Mouse (Mus musculus): ENCODE measurements at regions not wholly inside any gene's neighbourhood (a gene's known extent, or its start where the extent isn't known, plus 50 kb on each side); places are given as distances from the start of the nearest gene placed in this dataset.

DNA sequence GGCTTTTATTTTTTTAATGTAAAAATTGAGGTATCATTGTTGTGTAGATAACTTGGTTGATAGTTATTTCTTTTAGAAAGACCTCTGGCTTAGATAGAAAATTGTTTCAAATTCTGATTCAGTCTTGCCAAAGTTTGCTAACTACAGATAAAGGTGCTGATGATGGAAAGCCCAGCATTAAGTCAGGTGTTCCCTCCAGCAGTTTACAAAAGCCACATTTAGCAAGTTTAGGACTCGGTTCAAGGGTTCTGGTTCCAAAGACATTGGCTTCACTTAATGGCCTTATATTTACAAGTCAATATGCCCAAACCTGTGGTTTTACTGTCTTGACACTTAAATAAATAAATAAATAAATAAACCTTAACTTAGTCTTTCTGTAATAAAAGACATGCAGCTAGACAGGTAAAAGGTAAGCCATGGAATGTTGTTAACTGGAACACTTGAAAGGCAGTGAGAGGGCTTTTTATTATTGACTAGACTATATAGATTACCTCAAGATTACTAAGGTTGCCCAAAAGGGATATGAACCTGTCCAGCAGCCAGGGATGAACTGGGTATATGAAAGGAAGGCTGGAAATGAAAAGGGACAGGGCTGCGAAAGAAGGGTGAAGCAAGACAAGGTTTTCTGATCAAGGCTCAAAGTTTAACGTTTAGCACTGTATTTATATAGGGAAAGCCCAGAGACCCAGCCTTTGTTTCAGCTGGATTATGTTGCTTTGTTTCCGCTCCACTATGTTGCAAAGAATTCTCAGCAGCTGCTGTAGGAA, 1472.9 kb upstream of the Slc10a2 start:
- no peak overlapping the region for H3K4me3 ChIP-seq (replicated peaks; ENCODE audit: insufficient read depth, low read depth, low read length)
- 88% methylated on average over 4 of the region's 4 CpGs for WGBS
- TF ChIP-seq CTCF (IDR thresholded peaks at IDR 0.05; ENCODE audit: borderline replicate concordance, insufficient read depth, low read depth, low read length), result no peak
- no peak for DNase-seq
- no peak overlapping the region for H3K27ac ChIP-seq (ENCODE audit: insufficient read depth, low read length)
- H3K4me1 ChIP-seq (ENCODE audit: control insufficient read depth, insufficient read depth, low read length), result no peaks in the 10 kb centered on the region
- no peaks in the 10 kb centered on the region for H3K27me3 ChIP-seq (ENCODE audit: control insufficient read depth, insufficient read depth, low read length)

DNA sequence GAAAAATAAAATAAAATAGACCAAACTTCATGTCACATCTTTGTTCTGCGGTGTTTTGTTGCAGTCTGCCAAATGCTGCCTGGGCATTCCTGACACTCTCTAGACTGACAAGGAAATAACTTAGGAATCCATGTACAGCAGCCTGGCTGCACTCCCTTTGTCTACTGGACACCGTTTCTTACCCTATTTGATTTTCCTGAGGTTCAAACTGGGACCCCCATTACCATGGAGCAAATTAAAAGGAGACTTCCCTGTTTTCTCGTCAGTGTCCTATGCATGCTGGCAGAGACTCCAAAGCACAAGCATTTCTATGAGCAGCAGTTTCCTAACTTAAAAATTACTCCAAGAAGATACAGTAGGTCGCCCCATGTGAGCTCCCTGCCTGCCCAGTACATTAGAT, 1470.1 kb upstream of the Slc10a2 start:
- DNase-seq, result no peak
- Histone ChIP-seq H3K4me1 (ENCODE audit: control insufficient read depth, insufficient read depth, low read length) (no peaks in the 10 kb centered on the region), H3K27ac (ENCODE audit: insufficient read depth, low read length) (no peak overlapping the region), H3K4me3 (replicated peaks; ENCODE audit: insufficient read depth, low read depth, low read length) (no peak overlapping the region), H3K27me3 (ENCODE audit: control insufficient read depth, insufficient read depth, low read length) (no peaks in the 10 kb centered on the region)
- TF ChIP-seq CTCF (IDR thresholded peaks at IDR 0.05; ENCODE audit: borderline replicate concordance, insufficient read depth, low read depth, low read length) (no peak), POLR2A (IDR thresholded peaks at IDR 0.05; ENCODE audit: borderline replicate concordance, insufficient read depth, low read length) (no peak)
- 30% methylated on average over 4 of the region's 4 CpGs for WGBS

DNA sequence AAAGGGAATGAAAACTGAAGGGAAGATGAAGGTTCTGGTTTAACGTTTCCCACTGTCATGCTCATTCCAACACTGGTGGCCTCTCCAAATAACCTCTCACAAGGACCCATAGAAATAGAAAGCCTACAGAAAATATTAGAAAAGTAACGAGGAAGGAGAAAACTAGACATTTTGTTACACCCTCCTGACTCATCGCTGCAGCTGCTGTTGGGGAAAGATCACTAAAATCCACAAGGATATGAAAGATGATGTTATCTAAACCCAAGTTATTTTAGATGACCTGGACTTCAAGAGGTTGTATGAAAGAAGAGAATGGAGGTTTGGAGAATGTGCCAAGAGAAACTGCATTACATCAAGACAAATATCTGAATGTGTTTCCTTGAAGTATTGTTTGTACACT, 1468.3 kb upstream of the Slc10a2 start:
- 93% methylated on average over 3 of the region's 3 CpGs for WGBS
- no peak for DNase-seq
- no peak for TF ChIP-seq POLR2A (IDR thresholded peaks at IDR 0.05; ENCODE audit: borderline replicate concordance, insufficient read depth, low read length)
- no peak for TF ChIP-seq CTCF (IDR thresholded peaks at IDR 0.05; ENCODE audit: borderline replicate concordance, insufficient read depth, low read depth, low read length)
- Histone ChIP-seq H3K4me1 (ENCODE audit: control insufficient read depth, insufficient read depth, low read length) (no peaks in the 10 kb centered on the region), H3K4me3 (replicated peaks; ENCODE audit: insufficient read depth, low read depth, low read length) (no peak overlapping the region), H3K27ac (ENCODE audit: insufficient read depth, low read length) (no peak overlapping the region), H3K27me3 (ENCODE audit: control insufficient read depth, insufficient read depth, low read length) (no peaks in the 10 kb centered on the region)

DNA sequence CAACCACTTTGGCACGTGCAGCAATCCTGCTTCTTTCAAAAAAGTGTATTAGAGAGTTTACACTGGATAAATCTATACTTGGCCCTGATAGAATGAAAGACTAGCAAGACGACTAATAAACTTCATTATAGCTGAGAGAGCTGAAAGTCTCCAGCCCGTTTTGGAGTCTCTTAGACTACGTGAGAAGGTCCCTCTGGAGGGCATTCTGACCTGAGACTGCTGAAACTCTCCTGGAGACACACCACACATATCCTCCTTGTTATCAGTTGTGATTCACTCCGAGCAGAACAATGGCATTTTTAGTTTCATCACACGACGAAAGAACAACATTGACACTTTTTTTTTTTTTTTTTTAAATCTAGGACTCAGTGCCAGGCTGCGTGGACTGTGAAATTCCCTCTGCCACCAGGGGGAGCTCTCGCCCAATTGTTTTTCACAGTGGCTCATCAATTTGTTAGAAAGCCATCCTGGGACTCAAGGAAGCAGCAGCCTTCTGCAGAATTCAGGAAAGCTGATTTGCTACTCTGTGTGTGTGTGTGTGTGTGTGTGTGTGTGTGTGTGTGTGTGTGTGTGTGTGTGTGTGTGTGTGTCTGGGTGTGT, 1467.0 kb upstream of the Slc10a2 start:
- no peak overlapping the region for H3K4me3 ChIP-seq (replicated peaks; ENCODE audit: insufficient read depth, low read depth, low read length)
- WGBS, result 28% methylated on average over 9 of the region's 9 CpGs
- no peaks in the 10 kb centered on the region for H3K27me3 ChIP-seq (ENCODE audit: control insufficient read depth, insufficient read depth, low read length)
- TF ChIP-seq CTCF (IDR thresholded peaks at IDR 0.05; ENCODE audit: borderline replicate concordance, insufficient read depth, low read depth, low read length) (peak; percentile 70), POLR2A (IDR thresholded peaks at IDR 0.05; ENCODE audit: borderline replicate concordance, insufficient read depth, low read length) (no peak)
- peak; percentile 51 to 65 for DNase-seq
- H3K4me1 ChIP-seq (ENCODE audit: control insufficient read depth, insufficient read depth, low read length), result no peaks in the 10 kb centered on the region
- H3K27ac ChIP-seq (ENCODE audit: insufficient read depth, low read length), result no peak overlapping the region

DNA sequence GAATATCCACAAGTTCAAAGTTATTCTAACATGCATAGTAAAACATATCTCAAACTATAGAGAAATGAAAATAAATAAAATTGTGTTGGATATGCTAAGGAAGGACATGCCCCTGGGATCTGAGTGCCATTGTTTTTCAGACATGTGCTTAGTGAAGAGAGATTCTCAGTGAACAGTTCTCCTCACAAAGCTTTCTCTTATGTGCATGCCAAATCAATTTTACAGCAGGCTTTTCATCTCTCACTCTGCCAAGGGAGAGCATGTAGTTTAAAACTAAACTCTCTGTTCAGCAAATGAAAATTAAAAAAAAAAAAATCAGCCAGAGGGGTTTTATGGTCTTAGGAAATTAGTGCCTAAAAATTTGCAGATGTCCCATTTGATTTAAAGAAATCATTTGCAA, 1445.8 kb upstream of the Slc10a2 start:
- no peak for TF ChIP-seq CTCF (IDR thresholded peaks at IDR 0.05; ENCODE audit: borderline replicate concordance, insufficient read depth, low read depth, low read length)
- TF ChIP-seq POLR2A (IDR thresholded peaks at IDR 0.05; ENCODE audit: borderline replicate concordance, insufficient read depth, low read length), result no peak
- H3K4me3 ChIP-seq (replicated peaks; ENCODE audit: insufficient read depth, low read depth, low read length), result no peak overlapping the region
- no peak for DNase-seq
- H3K27me3 ChIP-seq (ENCODE audit: control insufficient read depth, insufficient read depth, low read length), result no peaks in the 10 kb centered on the region
- no peak overlapping the region for H3K27ac ChIP-seq (ENCODE audit: insufficient read depth, low read length)
- no peaks in the 10 kb centered on the region for H3K4me1 ChIP-seq (ENCODE audit: control insufficient read depth, insufficient read depth, low read length)

DNA sequence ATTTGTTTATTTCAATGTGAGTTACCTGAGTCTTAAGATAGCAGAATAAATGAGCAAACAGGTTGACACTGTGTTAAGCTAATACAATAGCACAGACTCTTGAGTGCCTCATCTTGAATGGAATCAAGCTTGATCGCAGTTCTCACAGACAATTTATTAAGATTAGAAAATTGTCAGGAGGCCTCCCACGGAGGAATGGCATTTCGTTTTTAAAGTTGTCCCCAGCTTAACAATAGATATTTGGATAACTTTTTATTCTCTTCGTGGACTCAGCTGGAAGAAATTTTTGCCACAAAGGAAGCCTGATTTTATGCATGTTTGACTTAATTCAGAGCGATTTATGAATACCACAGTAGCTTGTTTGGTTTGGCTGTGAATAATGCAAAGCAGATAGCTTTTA, 1422.0 kb upstream of the Slc10a2 start:
- TF ChIP-seq CTCF (IDR thresholded peaks at IDR 0.05; ENCODE audit: borderline replicate concordance, insufficient read depth, low read depth, low read length) (no peak), POLR2A (IDR thresholded peaks at IDR 0.05; ENCODE audit: borderline replicate concordance, insufficient read depth, low read length) (no peak)
- DNase-seq, result no peak
- Histone ChIP-seq H3K27me3 (ENCODE audit: control insufficient read depth, insufficient read depth, low read length) (no peaks in the 10 kb centered on the region), H3K27ac (ENCODE audit: insufficient read depth, low read length) (no peak overlapping the region), H3K4me3 (replicated peaks; ENCODE audit: insufficient read depth, low read depth, low read length) (no peak overlapping the region), H3K4me1 (ENCODE audit: control insufficient read depth, insufficient read depth, low read length) (no peaks in the 10 kb centered on the region)
- WGBS, result 17% methylated on average over 5 of the region's 5 CpGs

DNA sequence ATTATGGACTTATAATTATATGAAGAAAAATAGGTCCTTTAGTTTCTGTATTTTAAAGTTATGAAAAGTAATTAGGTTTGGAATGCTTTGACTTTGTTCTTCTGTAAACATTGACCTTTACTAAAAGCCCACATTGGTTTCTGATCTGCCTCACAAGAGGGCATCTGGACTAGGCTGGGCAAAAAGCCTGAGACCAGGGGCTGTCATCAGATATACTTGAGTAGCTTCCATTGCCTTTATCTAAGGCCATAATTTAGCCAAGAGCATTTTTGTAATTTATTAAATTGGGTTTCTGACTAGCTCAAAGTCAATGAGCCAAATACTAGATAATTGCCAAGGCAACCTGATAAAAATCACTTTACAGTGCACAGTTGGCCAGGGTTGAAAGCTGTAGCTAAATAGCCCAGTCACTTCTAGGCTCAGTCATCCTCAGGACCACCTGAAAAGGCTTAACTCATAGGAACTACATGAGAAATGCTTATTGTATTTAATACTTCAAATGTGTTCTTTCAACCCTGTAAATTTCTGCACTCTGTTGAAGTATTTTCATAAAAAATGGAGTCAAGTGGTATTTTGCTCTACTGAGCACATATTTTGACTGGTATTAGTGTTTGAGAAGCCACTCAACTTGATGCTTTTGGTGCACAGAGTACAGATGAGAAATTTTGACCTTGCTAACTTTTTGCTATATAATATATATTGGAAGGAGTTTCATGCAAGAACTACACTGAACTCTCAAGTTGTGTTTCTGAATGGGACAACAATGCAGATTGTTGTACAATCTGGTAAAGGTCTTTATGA, 1410.9 kb upstream of the Slc10a2 start:
- TF ChIP-seq POLR2A (IDR thresholded peaks at IDR 0.05; ENCODE audit: borderline replicate concordance, insufficient read depth, low read length) (no peak), CTCF (IDR thresholded peaks at IDR 0.05; ENCODE audit: borderline replicate concordance, insufficient read depth, low read depth, low read length) (no peak)
- Histone ChIP-seq H3K4me3 (replicated peaks; ENCODE audit: insufficient read depth, low read depth, low read length) (no peak overlapping the region), H3K27ac (ENCODE audit: insufficient read depth, low read length) (no peak overlapping the region), H3K27me3 (ENCODE audit: control insufficient read depth, insufficient read depth, low read length) (no peaks in the 10 kb centered on the region), H3K4me1 (ENCODE audit: control insufficient read depth, insufficient read depth, low read length) (no peaks in the 10 kb centered on the region)
- DNase-seq, result no peak

DNA sequence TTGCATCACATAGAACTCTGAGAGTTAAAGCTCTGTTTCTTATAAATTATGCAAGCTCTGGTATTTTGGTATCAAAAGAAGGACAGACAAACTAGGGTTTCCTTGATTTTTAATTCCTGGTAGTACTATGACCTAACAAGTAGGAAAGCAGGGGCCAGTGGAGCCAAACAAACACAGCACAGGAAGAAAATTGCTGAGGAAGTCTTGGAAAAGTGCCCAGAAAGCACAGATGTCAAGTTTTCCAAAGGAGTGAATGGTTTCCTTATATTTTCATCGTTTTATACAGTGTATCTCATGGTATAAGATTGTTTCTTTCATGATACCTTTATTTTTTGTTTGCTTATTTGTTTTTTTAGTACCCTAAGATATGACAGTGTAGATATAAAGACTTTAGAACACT, 1387.3 kb upstream of the Slc10a2 start:
- peak in 1 of 2 experiments; percentile 55 for DNase-seq
- TF ChIP-seq POLR2A (IDR thresholded peaks at IDR 0.05; ENCODE audit: borderline replicate concordance, insufficient read depth, low read length), result no peak
- TF ChIP-seq CTCF (IDR thresholded peaks at IDR 0.05; ENCODE audit: borderline replicate concordance, insufficient read depth, low read depth, low read length), result no peak

More for the DNA sequence above, 1387.3 kb upstream of the Slc10a2 start:
- 2% methylated on average over 1 of the region's 1 CpGs for WGBS
- no peak overlapping the region for H3K4me3 ChIP-seq (replicated peaks; ENCODE audit: insufficient read depth, low read depth, low read length)
- H3K27me3 ChIP-seq (ENCODE audit: control insufficient read depth, insufficient read depth, low read length), result no peaks in the 10 kb centered on the region
- H3K27ac ChIP-seq (ENCODE audit: insufficient read depth, low read length), result no peak overlapping the region
- no peaks in the 10 kb centered on the region for H3K4me1 ChIP-seq (ENCODE audit: control insufficient read depth, insufficient read depth, low read length)
